Comparison of ENCODE assay signal across 26 mouse cellular contexts in the genomic region with DNA sequence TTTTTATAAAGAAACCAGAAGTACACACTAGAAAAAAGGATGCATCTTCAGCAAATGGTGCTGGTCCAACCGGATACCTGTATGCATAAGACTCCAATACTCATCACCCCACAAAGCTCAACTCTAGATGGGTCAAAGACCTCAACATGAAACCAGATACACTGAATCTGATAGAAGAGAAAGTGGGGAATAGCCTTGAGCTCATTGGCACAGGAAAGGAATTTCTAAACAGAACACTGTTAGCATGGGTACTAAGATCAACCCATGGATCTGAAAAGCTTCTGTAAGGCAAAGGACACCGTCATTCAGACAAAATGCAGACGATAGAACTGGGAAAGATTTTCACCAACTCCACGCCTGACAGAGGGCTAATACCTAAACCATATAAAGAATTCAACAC. TPM values are rescaled to one million over a fixed set of nuclear protein-coding genes. Genes with fewer than 3 reads are reported as not detected.
DNase-seq lines count a peak whose midpoint lies in the region; ATAC-seq and TF ChIP-seq lines count a peak whose summit lies in the region.
"Had no signal": no experiment of that assay in that cellular context is flagged by ENCODE, and none has a peak within 500 bp of the region (broad histone marks: within the 10 kb centered on the region; RNA-seq: fewer than 3 reads in every experiment).

No protein-coding gene starts in this region.

- H3K4me3 ChIP-seq in limb, embryonic 13.5 days, result no peak overlapping the region
- H3K4me3 ChIP-seq in limb, embryonic 10.5 days, result no peak overlapping the region
- H3K4me3 ChIP-seq in liver, embryonic 16.5 days (ENCODE audit: low read depth, low read length), result no peak overlapping the region
- H3K4me3 ChIP-seq in liver, embryonic 11.5 days (ENCODE audit: low read depth, low read length), result no peak overlapping the region
- no peak overlapping the region for H3K4me3 ChIP-seq in embryonic facial prominence, embryonic 14.5 days (ENCODE audit: low read depth, low read length)
- peak overlapping the region; percentile 90 for H3K4me3 ChIP-seq in myocyte
- no peak overlapping the region for H3K4me3 ChIP-seq in midbrain, embryonic 16.5 days (ENCODE audit: low read depth, low read length)
- H3K4me3 ChIP-seq: embryonic facial prominence, embryonic 12.5 days; forebrain, embryonic 10.5 days; heart, adult 2 months; heart, embryonic 10.5 days; heart, embryonic 13.5 days had no signal

- peak overlapping the region; percentile 92; the same call in 1 of the 2 replicates for H3K4me2 ChIP-seq in limb, embryonic 13.5 days (replicated peaks)
- peak overlapping the region; percentile 9; the same call in 1 of the 2 replicates for H3K4me2 ChIP-seq in liver, embryonic 16.5 days (ENCODE audit: low read depth, low read length)
- no peak overlapping the region for H3K4me2 ChIP-seq in liver, embryonic 11.5 days
- 0 out of 2 replicates have a peak overlapping the region, but pooled peaks have one; percentile 90 for H3K4me2 ChIP-seq in embryonic facial prominence, embryonic 14.5 days (ENCODE audit: low read depth, low read length)
- peak overlapping the region; percentile 79 for H3K4me2 ChIP-seq in myocyte (ENCODE audit: low read depth)
- H3K4me2 ChIP-seq in midbrain, embryonic 16.5 days (ENCODE audit: low read length), result no peak overlapping the region
- H3K4me2 ChIP-seq: heart, embryonic 13.5 days had no signal

- no peaks in the 10 kb centered on the region for H3K36me3 ChIP-seq in limb, embryonic 13.5 days
- no peaks in the 10 kb centered on the region for H3K36me3 ChIP-seq in limb, embryonic 10.5 days
- no peaks in the 10 kb centered on the region for H3K36me3 ChIP-seq in liver, embryonic 16.5 days (ENCODE audit: control insufficient read depth, insufficient read depth)
- no peaks in the 10 kb centered on the region for H3K36me3 ChIP-seq in liver, embryonic 11.5 days (ENCODE audit: control insufficient read depth, insufficient read depth, low read length)
- no peaks in the 10 kb centered on the region for H3K36me3 ChIP-seq in embryonic facial prominence, embryonic 14.5 days (ENCODE audit: control insufficient read depth, insufficient read depth, low read length)
- H3K36me3 ChIP-seq in myocyte (ENCODE audit: control insufficient read depth, insufficient read depth), result peaks cover 4% of the 10 kb centered on the region
- H3K36me3 ChIP-seq in midbrain, embryonic 16.5 days (ENCODE audit: control insufficient read depth, insufficient read depth, low read length), result no peaks in the 10 kb centered on the region
- H3K36me3 ChIP-seq: embryonic facial prominence, embryonic 12.5 days; forebrain, embryonic 10.5 days; heart, embryonic 10.5 days had no signal

- no peak overlapping the region for H3K27ac ChIP-seq in limb, embryonic 13.5 days
- H3K27ac ChIP-seq in limb, embryonic 10.5 days, result no peak overlapping the region
- no peak overlapping the region for H3K27ac ChIP-seq in liver, embryonic 16.5 days (ENCODE audit: low read length)
- H3K27ac ChIP-seq in liver, embryonic 11.5 days (ENCODE audit: low read depth, low read length), result no peak overlapping the region
- H3K27ac ChIP-seq in embryonic facial prominence, embryonic 14.5 days (replicated peaks; ENCODE audit: low read depth, low read length), result no peak overlapping the region
- no peak overlapping the region for H3K27ac ChIP-seq in midbrain, embryonic 16.5 days (ENCODE audit: low read length)
- H3K27ac ChIP-seq: embryonic facial prominence, embryonic 12.5 days; forebrain, embryonic 10.5 days; heart, adult 2 months; heart, embryonic 10.5 days; heart, embryonic 13.5 days; hindbrain, embryonic 14.5 days; hindbrain, postnatal 0 days had no signal

- TF ChIP-seq POLR2A in myocyte (IDR thresholded peaks at IDR 0.05; ENCODE audit: insufficient read length, low read depth), result no peak

- peaks cover 44% of the 10 kb centered on the region for H3K4me1 ChIP-seq in limb, embryonic 13.5 days
- peaks cover 31% of the 10 kb centered on the region for H3K4me1 ChIP-seq in limb, embryonic 10.5 days
- H3K4me1 ChIP-seq in liver, embryonic 16.5 days (ENCODE audit: control insufficient read depth, low read depth, low read length), result peaks cover 13% of the 10 kb centered on the region
- H3K4me1 ChIP-seq in liver, embryonic 11.5 days (replicated peaks; ENCODE audit: control insufficient read depth, insufficient read depth, low read length), result 0 out of 2 replicates have a peak, but pooled peaks cover 4% of the 10 kb centered on the region
- peaks cover 21% of the 10 kb centered on the region for H3K4me1 ChIP-seq in embryonic facial prominence, embryonic 14.5 days (ENCODE audit: control insufficient read depth, insufficient read depth, low read length)
- H3K4me1 ChIP-seq in midbrain, embryonic 16.5 days (ENCODE audit: control insufficient read depth, insufficient read depth, low read length), result peaks cover 16% of the 10 kb centered on the region

- no peak overlapping the region for H3K9ac ChIP-seq in limb, embryonic 13.5 days
- H3K9ac ChIP-seq in liver, embryonic 16.5 days (ENCODE audit: low read depth, low read length), result no peak overlapping the region
- no peak overlapping the region for H3K9ac ChIP-seq in liver, embryonic 11.5 days (ENCODE audit: low read depth, low read length)
- H3K9ac ChIP-seq in embryonic facial prominence, embryonic 14.5 days (ENCODE audit: low read depth, low read length), result no peak overlapping the region
- no peak overlapping the region for H3K9ac ChIP-seq in midbrain, embryonic 16.5 days (ENCODE audit: low read depth, low read length)
- H3K9ac ChIP-seq: embryonic facial prominence, embryonic 12.5 days; forebrain, postnatal 0 days; heart, embryonic 13.5 days; hindbrain, embryonic 14.5 days had no signal

- H3K79me2 ChIP-seq in myocyte (ENCODE audit: control insufficient read depth, insufficient read depth), result peaks cover 80% of the 10 kb centered on the region

- H3K27me3 ChIP-seq in limb, embryonic 13.5 days, result no peaks in the 10 kb centered on the region
- H3K27me3 ChIP-seq in limb, embryonic 10.5 days (ENCODE audit: low read depth, poor library complexity, severe bottlenecking), result peaks cover 9% of the 10 kb centered on the region
- H3K27me3 ChIP-seq in liver, embryonic 16.5 days (ENCODE audit: control insufficient read depth, insufficient read depth, low read depth, low read length), result peaks cover 13% of the 10 kb centered on the region
- no peaks in the 10 kb centered on the region for H3K27me3 ChIP-seq in liver, embryonic 11.5 days (replicated peaks; ENCODE audit: control insufficient read depth, insufficient read depth, low read length)
- peaks cover 4% of the 10 kb centered on the region; the same call in 1 of the 2 replicates for H3K27me3 ChIP-seq in embryonic facial prominence, embryonic 14.5 days (replicated peaks; ENCODE audit: control insufficient read depth, insufficient read depth, low read length)
- H3K27me3 ChIP-seq in myocyte (ENCODE audit: control insufficient read depth, insufficient read depth, insufficient read length), result no peaks in the 10 kb centered on the region
- no peaks in the 10 kb centered on the region for H3K27me3 ChIP-seq in midbrain, embryonic 16.5 days (ENCODE audit: control insufficient read depth, insufficient read depth, low read depth, low read length)
- H3K27me3 ChIP-seq: heart, embryonic 13.5 days had no signal

- WGBS in limb, embryonic 13.5 days, result 88% methylated on average over 4 of the region's 4 CpGs
- 97% methylated on average over 4 of the region's 4 CpGs for WGBS in limb, embryonic 10.5 days
- 76% methylated on average over 4 of the region's 4 CpGs for WGBS in liver, embryonic 16.5 days (ENCODE audit: insufficient replicate concordance)
- WGBS in liver, embryonic 11.5 days, result 86% methylated on average over 4 of the region's 4 CpGs
- 74% methylated on average over 4 of the region's 4 CpGs for WGBS in embryonic facial prominence, embryonic 14.5 days
- 88% methylated on average over 4 of the region's 4 CpGs for WGBS in midbrain, embryonic 16.5 days

- no peak for ATAC-seq in limb, embryonic 13.5 days (ENCODE audit: low FRiP score, low read depth)
- no peak for ATAC-seq in liver, embryonic 16.5 days (ENCODE audit: low read depth)
- no peak for ATAC-seq in liver, embryonic 11.5 days (replicated peaks; ENCODE audit: low FRiP score)
- ATAC-seq in embryonic facial prominence, embryonic 14.5 days (ENCODE audit: low read depth), result no peak
- no peak for ATAC-seq in midbrain, embryonic 16.5 days
- ATAC-seq: activated CD4-positive, CD25-positive, alpha-beta regulatory T cell, adult 4 months; CD4-positive, CD25-positive, alpha-beta regulatory T cell, adult 4 months; forebrain, embryonic 14.5 days; forebrain, postnatal 0 days; hindbrain, postnatal 0 days had no signal

- no peak for DNase-seq in limb, embryonic 10.5 days (ENCODE audit: low spot score)
- no peak for DNase-seq in liver, embryonic 11.5 days (ENCODE audit: low spot score)
- no peak for DNase-seq in embryonic facial prominence, embryonic 14.5 days (ENCODE audit: low spot score)
- no peak for DNase-seq in spleen, adult 12 weeks (ENCODE audit: low spot score)
- DNase-seq: adrenal gland, adult 8-10 months; adrenal gland, postnatal 36 days; cerebellum, adult 9-10 months; forebrain, postnatal 0 days; gastrocnemius, adult 2 months; gastrocnemius, postnatal 14 days; heart, adult 2 months; heart, postnatal 14 days; heart, postnatal 4 days had no signal

- H3ac ChIP-seq in myocyte (ENCODE audit: control insufficient read depth, insufficient read length), result no peak overlapping the region

- no peaks in the 10 kb centered on the region for H3K9me3 ChIP-seq in limb, embryonic 13.5 days
- no peaks in the 10 kb centered on the region for H3K9me3 ChIP-seq in limb, embryonic 10.5 days (replicated peaks)
- no peaks in the 10 kb centered on the region for H3K9me3 ChIP-seq in liver, embryonic 16.5 days (replicated peaks; ENCODE audit: control insufficient read depth, low read length)
- H3K9me3 ChIP-seq in liver, embryonic 11.5 days (ENCODE audit: control insufficient read depth, low read length), result no peaks in the 10 kb centered on the region
- H3K9me3 ChIP-seq in embryonic facial prominence, embryonic 14.5 days (ENCODE audit: control insufficient read depth, low read length), result no peaks in the 10 kb centered on the region
- no peaks in the 10 kb centered on the region for H3K9me3 ChIP-seq in midbrain, embryonic 16.5 days (replicated peaks; ENCODE audit: control insufficient read depth, low read length, poor library complexity, severe bottlenecking)
- H3K9me3 ChIP-seq: embryonic facial prominence, embryonic 12.5 days; forebrain, embryonic 10.5 days; heart, embryonic 10.5 days; heart, embryonic 13.5 days had no signal

RNA-seq across cellular contexts. Expression of gene Siah2, which starts 3.6 kb away (rescaled TPM):
- polyA plus RNA-seq in limb, embryonic 13.5 days (2015; fragmentation: Nextera tagmentation; extraction: Ambion mirVana), result 5.9 and 6.4 TPM in 2 replicates
- 2.0 and 2.2 TPM in 2 replicates for polyA plus RNA-seq in limb, embryonic 10.5 days (2016; fragmentation: Nextera tagmentation; extraction: Ambion mirVana)
- polyA plus RNA-seq in liver, embryonic 16.5 days (2015; fragmentation: Nextera tagmentation; extraction: Ambion mirVana), result 2.5 and 3.4 TPM in 2 replicates
- 5.4 and 6.2 TPM in 2 replicates for polyA plus RNA-seq in liver, embryonic 11.5 days (2014; fragmentation: Nextera tagmentation; extraction: Ambion mirVana)
- polyA plus RNA-seq in embryonic facial prominence, embryonic 14.5 days (2014; fragmentation: Nextera tagmentation; extraction: Ambion mirVana), result 7.8 and 9.0 TPM in 2 replicates
- polyA plus RNA-seq in myocyte (2012; fragmentation: generic; extraction: Trizol), result 31.2 TPM
- 8.9 and 10.7 TPM in 2 replicates for polyA plus RNA-seq in midbrain, embryonic 16.5 days (2015; fragmentation: Nextera tagmentation; extraction: Ambion mirVana)

RNA-seq across cellular contexts. Expression of gene Erich6, which starts 51.5 kb away (rescaled TPM):
- polyA plus RNA-seq in limb, embryonic 13.5 days (2015; fragmentation: Nextera tagmentation; extraction: Ambion mirVana), result not detected in 2 replicates
- not detected in 2 replicates for polyA plus RNA-seq in limb, embryonic 10.5 days (2016; fragmentation: Nextera tagmentation; extraction: Ambion mirVana)
- not detected in 2 replicates for polyA plus RNA-seq in liver, embryonic 16.5 days (2015; fragmentation: Nextera tagmentation; extraction: Ambion mirVana)
- polyA plus RNA-seq in liver, embryonic 11.5 days (2014; fragmentation: Nextera tagmentation; extraction: Ambion mirVana), result not detected in 2 replicates
- polyA plus RNA-seq in embryonic facial prominence, embryonic 14.5 days (2014; fragmentation: Nextera tagmentation; extraction: Ambion mirVana), result 0.07 and 0.09 TPM in 2 replicates
- 0.20 TPM for polyA plus RNA-seq in myocyte (2012; fragmentation: generic; extraction: Trizol)
- polyA plus RNA-seq in midbrain, embryonic 16.5 days (2015; fragmentation: Nextera tagmentation; extraction: Ambion mirVana), result 0.19 and 0.26 TPM in 2 replicates
- polyA plus RNA-seq: activated CD4-positive, CD25-positive, alpha-beta regulatory T cell, adult 4 months; CD4-positive, CD25-positive, alpha-beta regulatory T cell, adult 4 months; embryonic facial prominence, embryonic 12.5 days; forebrain, embryonic 10.5 days had no signal

Comparison
In these comparisons a context has a peak if more than half of its experiments do, and no peak if none do; other contexts are left out.
1. H3K4me2 ChIP-seq: peak in limb, embryonic 13.5 days (single experiment), liver, embryonic 16.5 days (single experiment), embryonic facial prominence, embryonic 14.5 days (single experiment) and myocyte (single experiment); none in liver, embryonic 11.5 days (single experiment) and midbrain, embryonic 16.5 days (single experiment).